Mouse (Mus musculus): Measurements from ENCODE around the gene Nr4a1. TPM values are rescaled to one million over a fixed set of nuclear protein-coding genes. Genes with fewer than 3 reads are reported as not detected.

The Nr4a1 gene
- polyA plus RNA-seq, 1 experiment from 2014 or later: 2.9 TPM

- Histone ChIP-seq H3K4me1 (peaks cover 44% of the 10 kb centered on the region), H3K27ac (replicated peaks) (peak overlapping the region; percentile 19; the same call in 1 of the 2 replicates), H3K4me3 (no peak overlapping the region), H3K9me3 (replicated peaks) (peaks cover 6% of the 10 kb centered on the region), H3K36me3 (peaks cover 21% of the 10 kb centered on the region), H3K27me3 (ENCODE audit: low read depth, poor library complexity, severe bottlenecking) (peaks cover 63% of the 10 kb centered on the region)
- DNase-seq (ENCODE audit: low spot score): no peak
- 38% methylated on average over 5 of the region's 5 CpGs for WGBS
Measured at GRCm38 (mm10) chr15:101235342-101235698, 18.7 kb upstream of the Nr4a1 start.

- H3K4me1 ChIP-seq: peaks cover 43% of the 10 kb centered on the region
- peak overlapping the region; percentile 19; the same call in 1 of the 2 replicates for H3K27ac ChIP-seq (replicated peaks)
- peaks cover 6% of the 10 kb centered on the region for H3K9me3 ChIP-seq (replicated peaks)
- peaks cover 60% of the 10 kb centered on the region for H3K27me3 ChIP-seq (ENCODE audit: low read depth, poor library complexity, severe bottlenecking)
- DNase-seq (ENCODE audit: low spot score): no peak
- 56% methylated on average over 12 of the region's 12 CpGs for WGBS
- H3K36me3 ChIP-seq: peaks cover 16% of the 10 kb centered on the region
- H3K4me3 ChIP-seq: no peak overlapping the region
Measured at GRCm38 (mm10) chr15:101235728-101236327, 18.2 kb upstream of the Nr4a1 start.

GRCm38 (mm10) chr15:101236878-101237277 lies 17.2 kb upstream of the Nr4a1 start:
- Histone ChIP-seq H3K4me3 (no peak overlapping the region), H3K4me1 (peaks cover 41% of the 10 kb centered on the region), H3K9me3 (replicated peaks) (no peaks in the 10 kb centered on the region), H3K36me3 (peaks cover 6% of the 10 kb centered on the region), H3K27me3 (ENCODE audit: low read depth, poor library complexity, severe bottlenecking) (peaks cover 54% of the 10 kb centered on the region), H3K27ac (replicated peaks) (no peak overlapping the region)
- DNase-seq (ENCODE audit: low spot score): peak; percentile 74
- 9% methylated on average over 3 of the region's 3 CpGs for WGBS

- Histone ChIP-seq H3K27ac (replicated peaks) (peak overlapping the region; percentile 78), H3K4me1 (peaks cover 26% of the 10 kb centered on the region)
- peak; percentile 77 for DNase-seq (ENCODE audit: low spot score)
Measured at GRCm38 (mm10) chr15:101238885-101239511, 15.1 kb upstream of the Nr4a1 start.

GRCm38 (mm10) chr15:101239821-101240220 lies 14.2 kb upstream of the Nr4a1 start:
- no peak overlapping the region for H3K4me3 ChIP-seq
- no peaks in the 10 kb centered on the region for H3K36me3 ChIP-seq
- WGBS: 64% methylated on average over 8 of the region's 8 CpGs
- peaks cover 26% of the 10 kb centered on the region for H3K4me1 ChIP-seq
- H3K27me3 ChIP-seq (ENCODE audit: low read depth, poor library complexity, severe bottlenecking): peaks cover 41% of the 10 kb centered on the region
- no peak for DNase-seq (ENCODE audit: low spot score)
- H3K27ac ChIP-seq (replicated peaks): no peak overlapping the region
- H3K9me3 ChIP-seq (replicated peaks): no peaks in the 10 kb centered on the region

More at GRCm38 (mm10) chr15:101238885-101239511, 15.1 kb upstream of the Nr4a1 start:
- Histone ChIP-seq H3K27me3 (ENCODE audit: low read depth, poor library complexity, severe bottlenecking) (peaks cover 42% of the 10 kb centered on the region), H3K9me3 (replicated peaks) (no peaks in the 10 kb centered on the region), H3K36me3 (no peaks in the 10 kb centered on the region), H3K4me3 (peak overlapping the region; percentile 54)
- 8% methylated on average over 28 of the region's 28 CpGs for WGBS

GRCm38 (mm10) chr15:101240799-101241204 lies 13.3 kb upstream of the Nr4a1 start:
- Histone ChIP-seq H3K27me3 (ENCODE audit: low read depth, poor library complexity, severe bottlenecking) (peaks cover 31% of the 10 kb centered on the region), H3K9me3 (replicated peaks) (no peaks in the 10 kb centered on the region), H3K27ac (replicated peaks) (no peak overlapping the region), H3K4me1 (peaks cover 22% of the 10 kb centered on the region), H3K4me3 (peak overlapping the region; percentile 27), H3K36me3 (no peaks in the 10 kb centered on the region)
- peak; percentile 81 for DNase-seq (ENCODE audit: low spot score)
- 14% methylated on average over 10 of the region's 10 CpGs for WGBS

- Histone ChIP-seq H3K36me3 (no peaks in the 10 kb centered on the region), H3K4me1 (peaks cover 22% of the 10 kb centered on the region), H3K9me3 (replicated peaks) (no peaks in the 10 kb centered on the region), H3K4me3 (no peak overlapping the region), H3K27ac (replicated peaks) (no peak overlapping the region), H3K27me3 (ENCODE audit: low read depth, poor library complexity, severe bottlenecking) (peaks cover 29% of the 10 kb centered on the region)
- no peak for DNase-seq (ENCODE audit: low spot score)
- WGBS: 70% methylated on average over 9 of the region's 9 CpGs
Measured at GRCm38 (mm10) chr15:101241236-101241635, 12.8 kb upstream of the Nr4a1 start.

GRCm38 (mm10) chr15:101241853-101242252 lies 12.2 kb upstream of the Nr4a1 start:
- no peaks in the 10 kb centered on the region for H3K36me3 ChIP-seq
- no peak overlapping the region for H3K27ac ChIP-seq (replicated peaks)
- no peaks in the 10 kb centered on the region for H3K9me3 ChIP-seq (replicated peaks)
- H3K4me3 ChIP-seq: no peak overlapping the region
- no peak for DNase-seq (ENCODE audit: low spot score)
- WGBS: 74% methylated on average over 9 of the region's 9 CpGs
- H3K27me3 ChIP-seq (ENCODE audit: low read depth, poor library complexity, severe bottlenecking): peaks cover 29% of the 10 kb centered on the region
- H3K4me1 ChIP-seq: peaks cover 28% of the 10 kb centered on the region

GRCm38 (mm10) chr15:101242645-101243044 lies 11.4 kb upstream of the Nr4a1 start:
- DNase-seq (ENCODE audit: low spot score): no peak
- H3K27ac ChIP-seq (replicated peaks): no peak overlapping the region
- no peaks in the 10 kb centered on the region for H3K9me3 ChIP-seq (replicated peaks)
- H3K4me1 ChIP-seq: peaks cover 33% of the 10 kb centered on the region
- no peak overlapping the region for H3K4me3 ChIP-seq
- peaks cover 21% of the 10 kb centered on the region for H3K27me3 ChIP-seq (ENCODE audit: low read depth, poor library complexity, severe bottlenecking)
- no peaks in the 10 kb centered on the region for H3K36me3 ChIP-seq
- 24% methylated on average over 8 of the region's 8 CpGs for WGBS

- Histone ChIP-seq H3K9me3 (replicated peaks) (no peaks in the 10 kb centered on the region), H3K27ac (replicated peaks) (no peak overlapping the region), H3K36me3 (no peaks in the 10 kb centered on the region), H3K27me3 (ENCODE audit: low read depth, poor library complexity, severe bottlenecking) (peaks cover 7% of the 10 kb centered on the region; the same call in 1 of the 2 replicates), H3K4me3 (no peak overlapping the region), H3K4me1 (peaks cover 35% of the 10 kb centered on the region)
- DNase-seq (ENCODE audit: low spot score): no peak
- whole genome bisulfite sequencing: 66% methylated on average over 3 of the region's 3 CpGs
Measured at GRCm38 (mm10) chr15:101244012-101244411, 10.1 kb upstream of the Nr4a1 start.

GRCm38 (mm10) chr15:101246231-101247154 lies 7.6 kb upstream of the Nr4a1 start:
- Histone ChIP-seq H3K9me3 (replicated peaks) (no peaks in the 10 kb centered on the region), H3K4me1 (peaks cover 28% of the 10 kb centered on the region), H3K36me3 (no peaks in the 10 kb centered on the region), H3K27me3 (ENCODE audit: low read depth, poor library complexity, severe bottlenecking) (peaks cover 7% of the 10 kb centered on the region), H3K4me3 (peak overlapping the region; percentile 55), H3K27ac (replicated peaks) (peak overlapping the region; percentile 91)
- DNase-seq (ENCODE audit: low spot score): peak; percentile 96
- 3% methylated on average over 56 of the region's 56 CpGs for WGBS

GRCm38 (mm10) chr15:101247155-101247498 lies 6.9 kb upstream of the Nr4a1 start:
- DNase-seq (ENCODE audit: low spot score): no peak
- H3K27me3 ChIP-seq (ENCODE audit: low read depth, poor library complexity, severe bottlenecking): peaks cover 2% of the 10 kb centered on the region
- peak overlapping the region; percentile 55; the same call in 1 of the 2 replicates for H3K4me3 ChIP-seq
- H3K27ac ChIP-seq (replicated peaks): peak overlapping the region; percentile 91; the same call in 1 of the 2 replicates
- peaks cover 28% of the 10 kb centered on the region for H3K4me1 ChIP-seq
- no peaks in the 10 kb centered on the region for H3K36me3 ChIP-seq
- WGBS: 86% methylated on average over 1 of the region's 1 CpGs
- H3K9me3 ChIP-seq (replicated peaks): no peaks in the 10 kb centered on the region
